Mouse (Mus musculus) right cerebral cortex, adult 2 months (tissue): ENCODE measurements around the gene Tyw5.

ENCODE experiments used
- DNase-seq, 2 experiments: peaks; one replicate each; pipeline ENCODE4 v3.0.0; 2021 to 2022; ENCODE audit warnings: low spot score in 2 of 2

The Tyw5 gene

DNA sequence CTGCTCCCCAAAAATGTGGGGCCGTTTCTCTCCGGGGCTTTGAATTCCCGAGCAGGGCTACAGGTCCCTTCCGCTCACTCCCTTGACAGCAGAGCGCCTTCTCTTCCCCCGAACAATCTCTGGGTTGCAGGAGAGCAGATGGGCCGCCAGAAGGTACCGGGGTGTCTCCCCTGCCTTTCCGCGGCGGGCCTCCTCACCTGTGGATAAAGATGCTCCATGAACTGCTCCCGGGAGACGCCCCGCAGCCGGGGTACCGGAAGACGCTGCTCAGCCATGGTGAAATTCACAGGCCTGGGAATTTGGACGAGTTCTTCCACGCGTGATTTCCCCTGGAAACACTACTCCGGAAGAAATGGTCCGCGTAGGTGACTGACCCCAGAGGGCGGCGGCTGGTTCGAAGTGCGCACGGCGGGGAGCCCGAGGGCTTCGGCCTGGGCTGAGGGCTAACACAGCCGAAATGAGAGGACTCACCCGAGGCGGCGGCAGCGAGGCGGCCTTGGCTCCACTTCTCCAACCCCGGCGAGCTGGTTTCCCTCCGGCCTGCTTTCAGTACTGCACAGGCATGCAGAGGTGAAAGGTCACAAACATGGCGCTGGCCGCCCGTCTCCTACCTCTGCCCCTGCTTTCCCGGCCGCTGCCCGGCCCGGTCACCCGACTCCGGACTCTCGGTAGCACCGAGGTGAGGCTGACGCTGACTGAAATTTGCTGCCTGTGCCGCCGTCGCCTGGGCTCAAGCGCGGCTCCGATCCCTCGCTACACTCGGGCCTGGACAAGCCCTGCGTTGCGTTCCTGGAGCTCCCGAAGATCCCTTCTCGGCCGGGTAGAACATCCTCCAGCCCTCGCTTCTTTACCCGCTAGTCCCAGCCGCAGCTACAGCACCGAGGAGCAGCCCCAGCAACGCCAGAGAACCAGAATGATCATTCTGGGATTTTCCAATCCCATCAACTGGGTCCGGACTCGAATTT is at the start of gene Tyw5, which contains the start of gene Maip1:
Gene Tyw5, minus strand, starts transcription at position 915 of the 965 bp plus-strand sequence.
Gene Maip1, plus strand, starts transcription at position 142 of the 965 bp plus-strand sequence.
- peak; percentile 85 for DNase-seq

DNA sequence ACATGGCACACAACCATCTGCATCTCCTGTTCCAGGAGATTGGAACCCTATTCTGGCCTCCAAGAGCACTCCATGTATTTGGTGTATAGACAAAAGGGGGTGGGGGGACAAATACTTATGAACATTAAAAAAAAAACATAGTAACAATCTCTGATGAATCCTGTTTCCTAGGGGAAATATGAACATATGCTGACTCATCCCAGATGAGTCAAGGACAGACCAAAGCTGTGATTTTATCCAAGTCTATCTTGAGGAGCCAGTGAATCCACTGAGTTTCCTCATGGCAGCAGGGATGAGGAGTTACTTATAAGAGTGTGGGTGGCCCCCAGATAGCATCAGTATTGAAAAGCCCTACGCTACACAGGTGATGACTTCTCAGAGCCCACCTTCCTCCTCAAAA is 43.3 kb upstream of the Tyw5 start:
- DNase-seq: no peak

DNA sequence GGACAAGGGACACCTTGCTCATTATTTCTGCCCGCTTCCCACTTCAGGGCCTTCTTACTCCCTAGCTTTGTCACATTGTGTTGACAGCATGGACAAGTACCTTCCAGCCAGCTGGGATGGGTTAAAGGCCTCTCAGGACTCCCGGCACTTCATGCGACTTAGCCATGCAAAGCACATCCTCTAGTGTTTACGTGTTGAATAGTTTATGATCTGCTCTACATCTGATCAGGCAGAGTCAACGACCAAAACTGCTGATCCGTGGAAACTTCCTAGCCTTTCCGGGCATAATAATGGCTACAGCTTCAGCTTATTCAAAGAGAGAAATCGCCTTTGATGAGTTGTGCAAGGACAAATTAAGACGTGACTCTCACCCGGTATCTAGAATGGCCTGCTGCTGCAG is 38.8 kb upstream of the Tyw5 start:
- DNase-seq: no peak

DNA sequence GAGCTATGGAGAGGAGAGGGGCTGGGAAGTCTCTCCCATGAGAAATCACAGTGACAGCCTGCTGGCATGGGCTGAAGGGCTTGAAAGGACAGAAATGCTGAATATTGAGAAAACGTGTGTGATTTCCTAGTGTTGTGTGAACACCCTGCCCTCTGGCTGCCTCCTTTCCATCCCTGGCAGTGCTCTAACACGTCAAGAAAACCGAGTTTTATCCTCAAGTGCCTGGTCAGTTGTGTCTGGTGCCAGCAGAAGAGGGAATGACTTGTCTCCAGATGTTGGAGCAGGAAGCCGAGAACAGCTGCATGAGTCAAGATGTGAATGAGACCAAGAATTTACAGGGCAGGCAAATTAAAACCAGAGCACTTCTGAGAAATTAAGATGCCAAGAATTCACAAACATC is 33.9 kb upstream of the Tyw5 start:
- DNase-seq: no peak

DNA sequence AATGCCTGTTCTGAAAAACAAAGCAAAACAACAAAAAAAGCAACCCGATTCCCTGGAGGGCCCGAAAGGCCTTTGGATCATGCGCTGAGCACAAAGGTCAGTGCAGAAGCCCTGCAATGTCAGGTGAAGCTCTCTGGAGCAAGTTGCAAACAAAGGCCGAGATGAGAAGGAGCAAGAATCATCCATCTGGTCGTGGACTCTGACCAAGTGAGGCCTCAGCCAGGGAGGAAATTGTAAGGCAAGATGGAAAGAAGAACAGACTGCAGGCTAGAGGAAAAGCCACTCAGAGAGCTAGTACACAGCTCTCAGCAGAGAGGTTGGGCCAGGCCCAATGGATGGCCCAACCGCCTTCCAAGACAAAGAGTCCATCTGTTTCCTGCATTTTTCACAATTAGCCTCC is 32.1 kb upstream of the Tyw5 start:
- DNase-seq: no peak

DNA sequence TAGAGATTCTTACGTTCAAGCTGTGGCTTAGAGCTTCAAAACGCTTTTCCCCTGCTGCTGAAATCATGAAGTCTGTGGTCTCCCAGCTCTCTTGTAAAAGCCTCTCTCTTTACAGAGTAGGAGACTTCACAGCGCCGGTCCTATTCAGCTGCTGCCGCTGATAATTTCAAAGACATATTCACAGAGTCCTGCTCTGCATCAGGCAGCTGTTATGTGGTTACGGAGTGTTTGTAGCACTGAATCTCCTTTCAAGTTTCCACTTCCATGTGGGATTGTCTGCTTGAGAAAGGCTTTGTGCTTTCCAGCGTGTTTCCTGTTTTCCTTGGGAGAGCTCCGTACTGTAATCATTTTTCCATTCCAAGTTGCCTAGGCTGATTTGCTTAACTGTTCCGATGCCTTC is 30.1 kb upstream of the Tyw5 start:
- DNase-seq: peak; percentile 18 to 28

DNA sequence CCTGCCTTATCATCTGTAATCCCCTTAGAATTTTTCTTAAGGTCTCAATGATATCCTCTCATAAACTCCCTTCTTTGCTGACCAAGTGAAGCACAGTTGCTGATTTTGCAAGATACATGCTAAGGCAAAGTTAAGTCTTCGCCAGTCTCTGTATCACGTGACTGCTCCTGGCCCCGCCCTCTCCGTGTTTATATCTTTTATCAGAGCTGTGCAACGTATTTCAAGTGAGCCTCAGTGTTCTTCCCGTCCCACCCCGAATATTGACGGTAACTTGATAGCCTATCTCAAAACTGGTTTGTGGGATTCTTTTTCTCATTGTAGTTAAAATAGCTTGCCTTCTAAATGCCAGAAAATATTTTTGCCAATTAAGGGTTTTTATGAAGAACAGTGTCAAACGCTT is 29.5 kb upstream of the Tyw5 start:
- no peak for DNase-seq

DNA sequence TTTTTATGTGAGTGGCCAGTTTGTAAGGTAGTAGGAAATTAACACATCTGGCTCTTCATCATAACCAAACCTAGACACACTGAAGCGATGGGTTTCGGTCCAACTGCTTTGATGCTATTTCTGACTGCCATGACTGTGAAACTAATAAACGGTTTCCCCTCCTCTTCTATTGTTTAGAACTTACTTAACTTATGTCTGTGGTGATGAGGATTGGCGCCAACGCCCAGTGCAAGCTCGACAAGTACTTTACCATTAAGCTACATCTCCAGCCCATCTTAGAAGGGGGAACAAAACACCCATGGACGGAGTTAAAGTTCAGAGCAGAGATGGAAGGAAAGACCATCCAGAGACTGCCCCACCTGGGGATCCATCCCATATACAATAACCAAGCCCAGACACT is 26.2 kb upstream of the Tyw5 start:
- no peak for DNase-seq

DNA sequence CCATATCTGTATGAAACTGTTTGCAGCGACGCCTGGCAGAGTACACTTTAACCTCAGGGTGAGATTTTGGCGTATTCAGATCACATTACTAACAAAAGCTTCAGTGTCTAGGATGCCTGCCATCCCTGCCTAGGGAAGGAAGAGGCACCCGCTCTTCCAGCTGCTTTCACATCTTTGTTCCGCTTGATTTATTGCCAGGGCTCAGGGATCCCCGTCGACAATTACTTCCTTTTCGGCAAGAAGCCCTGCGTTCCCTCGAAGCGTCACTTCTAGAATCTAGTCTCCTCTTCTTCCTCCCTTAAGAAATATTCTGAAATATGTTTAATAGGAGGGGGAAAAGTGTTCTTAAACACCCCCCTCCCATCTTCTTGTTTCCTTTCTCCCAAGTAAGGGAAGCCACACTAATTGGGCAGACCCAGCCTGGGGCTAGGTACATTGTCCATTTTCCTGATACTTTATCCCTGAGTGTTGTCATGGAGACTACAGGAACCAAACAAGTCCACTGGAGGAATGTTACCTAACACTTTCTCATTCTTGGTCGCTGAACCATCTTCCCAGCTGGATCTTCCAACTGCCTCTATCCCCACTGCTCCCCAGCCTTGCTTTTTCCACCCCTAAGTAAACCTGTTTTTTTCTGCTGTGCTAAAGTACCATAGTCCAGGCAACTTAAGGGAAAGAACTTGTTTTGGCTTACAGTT is 23.0 kb upstream of the Tyw5 start:
- no peak for DNase-seq

DNA sequence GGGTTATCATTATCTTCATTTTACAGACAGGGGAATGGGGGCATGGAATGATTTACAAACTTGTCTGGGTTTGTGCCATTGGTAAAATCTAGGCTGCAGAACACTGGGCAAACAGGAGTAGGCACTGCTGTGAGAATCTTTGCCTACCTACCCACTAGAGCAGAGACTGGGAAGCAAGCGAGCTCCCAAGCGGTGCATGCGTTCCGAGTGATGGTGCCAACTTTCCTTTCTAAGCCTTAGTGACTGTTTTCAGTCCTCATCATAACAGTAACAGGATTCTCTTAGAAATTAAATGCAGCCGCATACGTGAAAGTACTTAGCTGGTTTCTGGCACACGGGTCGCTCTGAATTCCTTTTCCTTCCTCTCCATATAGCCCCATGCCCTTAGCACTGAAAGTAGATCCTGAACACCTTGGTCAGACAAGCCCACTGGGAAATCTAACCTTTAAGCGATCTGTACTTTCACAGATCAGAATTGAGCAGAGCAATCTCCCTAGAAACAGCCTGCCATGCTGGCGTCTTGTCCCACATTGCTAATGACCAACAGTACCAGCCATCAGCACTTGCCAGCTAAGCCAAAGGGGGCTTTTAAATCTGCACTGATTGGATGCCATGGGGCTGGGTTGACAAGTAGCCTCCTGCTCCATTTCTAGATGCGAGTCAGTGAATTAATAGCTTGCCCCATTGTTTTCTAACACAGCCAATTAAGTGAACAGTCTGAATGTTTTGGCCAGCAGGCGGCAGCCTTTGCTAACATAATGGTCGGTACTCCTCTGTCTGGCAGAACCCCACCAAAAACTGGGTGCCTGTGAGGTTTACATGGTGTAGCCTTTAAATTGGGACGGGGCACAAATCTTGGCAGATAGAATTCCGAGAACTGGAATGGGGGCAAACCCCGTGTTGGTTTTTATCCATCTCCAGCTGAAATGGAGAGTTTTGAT is 21.7 kb upstream of the Tyw5 start:
- DNase-seq: peak; percentile 96 to 98

DNA sequence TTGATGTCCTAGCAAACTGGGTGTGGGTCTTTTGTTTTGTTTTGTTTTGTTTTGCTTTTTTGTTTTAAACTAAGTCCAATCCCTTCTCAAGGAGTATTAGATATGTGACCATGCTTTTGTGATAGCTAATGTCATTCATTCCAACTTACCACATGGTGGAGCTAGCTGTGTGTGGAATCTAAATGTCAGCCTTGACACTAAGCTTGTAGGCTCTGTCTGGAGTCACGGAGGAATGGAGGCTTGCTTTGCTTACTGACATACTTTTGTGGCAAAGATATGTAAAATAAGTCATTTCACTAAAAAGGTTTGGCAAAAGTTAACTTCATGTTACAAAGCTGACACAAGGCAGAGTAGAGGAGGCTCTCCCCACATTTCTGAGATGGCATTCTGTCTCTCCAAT is 16.8 kb upstream of the Tyw5 start:
- DNase-seq: peak in 1 of 2 experiments; percentile 46

DNA sequence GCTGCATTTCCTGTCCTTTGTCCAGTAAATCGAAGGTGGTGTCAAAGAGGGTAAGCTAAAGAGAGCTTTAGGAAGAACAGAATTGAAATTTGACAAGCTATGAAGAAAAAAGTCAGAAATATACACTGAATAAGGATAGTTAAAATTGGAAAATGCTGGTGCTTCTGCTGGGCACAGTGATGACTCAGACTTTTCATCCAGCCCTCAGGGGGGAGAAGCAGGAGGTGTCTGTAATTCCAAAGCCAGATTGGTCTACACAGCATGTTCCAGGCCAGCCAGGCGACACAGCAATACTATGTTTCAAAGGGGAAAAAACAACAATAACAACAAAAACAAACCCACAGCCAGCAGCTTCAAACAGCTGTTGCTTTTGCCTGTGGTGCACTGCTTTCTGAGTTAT is 6.5 kb upstream of the Tyw5 start:
- peak in 1 of 2 experiments; percentile 34 for DNase-seq

DNA sequence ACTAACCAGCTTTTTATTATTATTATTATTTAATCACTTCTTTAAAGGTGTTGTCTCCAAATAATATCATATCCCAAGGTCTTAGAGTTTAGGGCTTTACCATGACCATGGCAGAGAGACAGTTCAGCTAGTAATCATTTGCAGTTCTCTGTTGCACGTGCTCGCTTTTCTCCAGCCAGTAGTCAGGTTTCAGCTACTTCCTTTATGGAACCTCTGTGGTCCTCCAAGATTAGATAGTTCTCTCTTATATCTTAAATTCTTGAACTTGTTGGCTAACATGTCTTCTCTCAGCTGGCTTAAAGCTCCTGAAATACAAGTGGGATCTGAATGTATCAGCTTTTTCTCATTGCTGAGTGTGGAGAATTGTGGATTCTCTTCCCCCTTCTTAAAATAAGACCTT is 2.1 kb upstream of the Tyw5 start:
- no peak for DNase-seq

DNA sequence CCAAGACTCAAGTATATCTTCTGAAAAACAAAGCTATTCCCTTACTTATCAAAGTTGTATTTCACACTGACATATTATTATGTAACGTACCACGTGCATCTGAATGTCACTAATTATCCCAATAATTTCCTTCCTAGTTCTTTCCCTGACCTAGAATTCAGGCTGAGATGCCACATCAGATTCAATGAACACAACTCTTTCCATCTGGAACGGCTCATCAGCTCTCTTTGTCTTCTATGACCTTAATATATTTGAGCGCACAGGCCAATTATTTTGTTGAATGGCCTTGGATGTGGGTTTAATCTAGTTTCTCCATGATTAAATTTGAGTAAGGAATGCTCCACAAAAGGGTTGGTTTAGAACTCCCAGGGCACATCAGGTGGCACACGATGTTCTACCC is 4.8 kb downstream of the Tyw5 start:
- no peak for DNase-seq

DNA sequence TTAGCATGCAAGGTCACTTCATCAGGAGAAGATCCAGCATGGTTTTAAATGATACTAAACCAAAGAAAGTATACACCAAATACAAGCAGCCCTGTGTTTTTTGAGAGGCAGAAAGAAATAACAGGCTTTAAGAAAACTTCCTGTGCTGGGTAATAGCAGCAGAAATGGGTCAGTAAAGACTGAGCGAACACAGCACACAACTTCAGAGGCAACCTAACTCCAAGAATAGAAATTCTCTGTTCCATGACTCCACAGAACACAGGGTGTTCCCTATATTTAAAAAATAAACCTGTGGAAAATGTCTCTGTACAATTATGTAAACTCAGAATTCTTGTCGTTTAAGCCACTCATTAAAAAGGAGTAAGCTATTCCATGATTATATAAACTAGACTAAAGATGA is 6.0 kb downstream of the Tyw5 start:
- no peak for DNase-seq

DNA sequence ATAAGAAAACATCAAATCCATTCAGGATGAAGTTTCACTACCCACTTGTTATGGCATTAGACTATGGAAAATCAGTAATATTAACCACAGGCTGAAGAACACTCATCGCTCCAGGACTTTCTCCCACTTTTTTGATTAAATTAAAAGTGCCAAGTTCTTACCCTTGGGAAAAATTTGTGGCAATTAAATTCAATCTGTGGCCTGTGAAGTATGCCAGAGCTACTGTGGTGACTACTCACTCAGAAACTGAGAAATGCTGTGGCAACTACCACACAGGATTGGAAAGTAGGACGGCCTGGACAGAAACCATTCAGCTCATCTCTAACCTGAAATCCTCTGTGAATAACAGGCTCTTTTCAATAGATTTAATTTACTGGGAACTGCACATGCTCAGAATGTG is 6.6 kb downstream of the Tyw5 start:
- no peak for DNase-seq

DNA sequence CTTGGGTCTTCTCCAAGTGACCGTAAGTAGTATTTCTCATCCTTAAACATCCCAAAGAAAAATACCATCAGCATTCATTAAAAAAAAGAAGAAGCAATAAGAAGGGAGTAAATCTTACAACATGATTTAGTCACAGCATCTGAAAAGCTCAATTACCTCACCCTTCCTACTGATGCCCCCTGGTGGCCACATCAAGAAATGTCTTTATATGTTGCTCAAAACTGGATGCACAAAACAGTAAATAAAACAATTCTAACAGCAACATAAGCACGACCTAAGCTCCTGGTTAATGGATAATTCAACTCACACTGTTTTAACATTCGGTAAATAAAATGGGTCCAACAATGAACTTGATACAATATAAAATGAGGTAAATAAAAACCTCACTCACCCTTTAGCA is 12.8 kb downstream of the Tyw5 start:
- DNase-seq: peak; percentile 40 to 75

DNA sequence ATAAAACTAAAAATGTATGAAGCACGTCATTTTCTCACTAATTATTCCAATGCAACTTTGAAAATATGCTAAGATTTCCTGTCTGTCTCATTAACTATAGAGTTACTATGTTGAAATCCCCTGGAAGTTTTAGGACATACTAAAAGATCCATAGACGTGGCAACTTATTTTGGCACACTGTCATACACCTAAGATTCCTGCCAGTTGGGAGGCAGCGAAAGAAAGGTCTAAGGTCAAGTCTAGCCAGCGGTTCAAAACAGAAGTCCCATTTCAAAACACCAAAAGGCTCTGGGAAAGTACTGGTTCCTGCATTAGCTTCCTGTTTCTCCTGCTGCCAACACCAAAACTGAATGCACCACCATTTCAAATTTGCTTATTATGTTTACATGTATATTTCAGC is 14.5 kb downstream of the Tyw5 start:
- DNase-seq: no peak

DNA sequence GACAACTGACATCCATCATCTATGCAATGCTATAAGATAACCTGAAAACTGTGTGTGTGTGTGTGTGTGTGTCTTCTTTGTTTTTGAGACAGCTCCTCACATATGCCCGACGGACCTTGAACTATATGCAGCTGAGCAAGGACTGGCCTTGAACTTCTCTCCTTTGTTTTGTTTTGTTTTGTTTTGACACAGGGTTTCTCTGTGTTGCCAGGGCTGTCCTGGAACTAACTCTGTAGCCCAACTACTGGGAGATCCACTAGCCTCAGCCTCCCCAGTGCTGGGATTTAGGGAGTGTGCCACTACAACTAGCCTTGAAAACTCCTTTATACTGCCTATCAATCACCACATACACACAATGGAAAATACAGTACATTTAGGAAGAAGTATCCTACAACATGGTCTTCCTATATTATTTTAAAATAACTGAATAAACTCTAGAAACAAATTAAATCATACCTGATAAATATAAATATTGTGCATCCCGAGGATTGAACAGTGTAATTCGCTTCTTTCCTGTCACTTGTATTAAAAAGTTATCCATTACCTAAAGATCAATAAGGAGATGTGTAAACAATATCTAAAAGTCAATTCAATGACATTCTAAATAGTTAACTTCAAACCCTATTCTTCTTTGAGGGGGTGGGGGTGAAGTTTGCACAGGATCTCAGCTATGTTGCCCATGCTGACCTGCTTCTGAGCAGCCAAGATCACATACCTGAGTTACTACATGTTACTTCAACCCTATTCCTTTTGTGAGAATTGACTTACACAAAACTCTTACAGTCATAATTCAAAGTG is 15.7 kb downstream of the Tyw5 start:
- no peak for DNase-seq

DNA sequence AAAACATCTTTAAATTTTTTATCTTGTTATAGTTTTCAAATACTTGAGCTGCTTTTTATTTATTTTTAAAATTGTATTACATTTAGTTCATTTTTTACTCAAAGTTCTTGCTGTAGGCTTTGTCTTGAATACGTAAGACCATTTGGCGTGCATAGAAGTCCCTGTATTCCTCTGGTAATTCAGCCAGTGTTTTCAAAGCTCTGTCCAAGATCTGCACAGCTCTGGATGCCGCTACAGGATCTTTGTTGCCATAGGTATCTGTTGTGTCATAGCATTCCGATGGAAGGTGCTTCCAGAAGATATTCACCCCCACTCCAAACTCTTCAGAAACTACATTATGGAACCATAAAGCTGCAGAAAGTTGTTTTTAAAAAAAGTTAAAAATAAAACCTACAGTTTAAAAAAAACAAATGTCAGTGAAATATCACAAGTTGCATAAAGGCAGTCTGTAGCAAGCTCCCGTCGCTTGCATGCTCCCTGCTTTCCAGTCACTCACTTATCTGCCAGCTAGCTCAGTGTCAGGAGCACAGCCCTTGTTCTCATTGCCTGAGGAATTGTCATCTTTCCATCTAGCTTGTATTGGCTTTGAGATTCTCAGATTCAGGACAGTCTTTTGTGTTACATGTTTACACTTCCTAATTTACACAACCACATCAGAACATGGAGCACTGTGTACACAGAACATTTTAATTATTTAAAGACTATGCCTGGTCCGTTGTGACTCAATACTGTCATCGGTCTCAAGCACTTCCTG is 18.3 kb downstream of the Tyw5 start:
- DNase-seq: no peak
